Mouse (Mus musculus) small intestine, adult 2 months (tissue): Measurements from ENCODE around the gene Trim46.

Source experiments
- CTCF ChIP-seq: fragments of 200-500 bp; IDR thresholded peaks from 2 replicates; pipeline ENCODE4 v1.5.1; 2012; ENCODE audit warnings: low read depth, mild to moderate bottlenecking, control low read depth, inconsistent platforms, low read length, moderate library complexity, mixed read lengths; ENCODE audit not compliant: insufficient replicate concordance, insufficient read length; ENCODE audit errors: extremely low read depth
- POLR2A ChIP-seq: fragments of 200-500 bp; IDR thresholded peaks from 2 replicates; pipeline ENCODE4 v1.6.1; 2012; ENCODE audit warnings: low read depth, mild to moderate bottlenecking, control low read depth, inconsistent platforms, low read length, moderate library complexity

DNA sequence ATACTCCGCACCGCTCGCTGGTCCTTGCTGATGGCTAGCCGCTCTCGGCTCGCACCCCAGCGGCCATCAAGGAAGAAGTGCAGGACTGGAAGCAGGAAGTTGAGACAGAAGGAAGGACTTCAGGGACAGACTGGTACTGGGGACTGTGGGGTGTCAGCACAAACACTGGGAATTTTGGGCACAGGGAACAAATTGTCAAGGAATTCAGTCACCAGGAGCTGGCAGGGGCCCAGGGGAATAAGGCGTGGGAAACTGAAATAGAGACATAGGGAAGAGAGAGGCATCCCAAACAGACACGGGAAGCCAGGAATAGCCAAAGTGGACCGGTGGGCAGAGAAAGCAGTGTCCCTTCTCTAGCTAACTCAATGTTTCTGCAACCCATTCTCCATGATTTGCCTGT is 9.6 kb downstream of the Trim46 start:
- TF ChIP-seq CTCF (no peak), POLR2A (no peak)
